Mouse (Mus musculus) spleen, adult 2 months (tissue): ENCODE measurements around the gene Gm16867. TPM values are rescaled to one million over a fixed set of nuclear protein-coding genes. Genes with fewer than 3 reads are reported as not detected.
"Not testable (repeated sequence)": the region's sequence is repeated elsewhere in the genome, so short reads cannot be mapped to it uniquely, and the experiment has no call there.

ENCODE experiments used
- DNase-seq, 2 experiments: peaks; one replicate each; pipeline versions ENCODE4 v3.0.0 to v3.0.0-alpha.2; 2012 to 2021; ENCODE audit warnings: low spot score in 2 of 2, low read depth in 1 of 2
- H3K27ac ChIP-seq: fragments of 200-500 bp; 2 replicates; pipeline ENCODE4 v1.5.1; 2012; ENCODE audit warnings: low read length, inconsistent platforms; ENCODE audit not compliant: insufficient read depth
- H3K27me3 ChIP-seq: fragments of 200-500 bp; 2 replicates; pipeline ENCODE4 v1.6.1; 2012; ENCODE audit warnings: mild to moderate bottlenecking, moderate library complexity, low read length, inconsistent platforms; ENCODE audit not compliant: control insufficient read depth, insufficient read depth
- H3K36me3 ChIP-seq: fragments of 200-500 bp; 2 replicates; pipeline ENCODE4 v1.6.1; 2012; ENCODE audit warnings: mild to moderate bottlenecking, low read length, inconsistent platforms; ENCODE audit not compliant: control insufficient read depth, insufficient read depth
- H3K4me1 ChIP-seq: fragments of 200-500 bp; 2 replicates; pipeline ENCODE4 v1.6.1; 2011; ENCODE audit warnings: inconsistent platforms; ENCODE audit not compliant: control insufficient read depth, insufficient read depth, insufficient read length
- H3K4me3 ChIP-seq: fragments of 200-500 bp; 2 replicates; pipeline ENCODE4 v1.5.1; 2011; ENCODE audit warnings: mild to moderate bottlenecking, inconsistent platforms; ENCODE audit not compliant: insufficient read depth, insufficient read length; ENCODE audit errors: extremely low read depth
- WGBS: fragments of 180-500 bp; shearing (Covaris S2); methylation state at CpG from one replicate; pipeline ENCODE4 v1.1.7; 2018; 5-methylcytosine and 5-hydroxymethylcytosine counted together
- polyA plus RNA-seq: library from polyadenylated mRNA; depleted of rRNA; stranded (reverse); fragments of >200 nt; gene quantifications from 2 replicates; pipeline ENCODE4 v1.2.3, GENCODE M21; 2012

Gm16867 gene
- polyA plus RNA-seq, 1 experiment: 144 TPM

GRCm38 (mm10) chr14:69467612-69468366 is 35.4 kb downstream of the Gm16867 start:
- not testable (repeated sequence) for H3K4me1 ChIP-seq, H3K36me3 ChIP-seq, H3K27ac ChIP-seq, DNase-seq, H3K27me3 ChIP-seq, H3K4me3 ChIP-seq
- WGBS: no CpG with 5 or more reads among the region's 17 CpGs

- H3K36me3 ChIP-seq, H3K4me3 ChIP-seq, DNase-seq, H3K27ac ChIP-seq, H3K27me3 ChIP-seq, H3K4me1 ChIP-seq: not testable (repeated sequence)
- WGBS: no CpG with 5 or more reads among the region's 4 CpGs
Observed at GRCm38 (mm10) chr14:69464465-69464864, 38.7 kb downstream of the Gm16867 start.

- not testable (repeated sequence) for H3K36me3 ChIP-seq, H3K27me3 ChIP-seq, DNase-seq, H3K4me1 ChIP-seq, H3K27ac ChIP-seq, H3K4me3 ChIP-seq
- no CpG with 5 or more reads among the region's 5 CpGs for WGBS
Observed at GRCm38 (mm10) chr14:69457691-69458090, 45.5 kb downstream of the Gm16867 start.

- WGBS: no CpG with 5 or more reads among the region's 9 CpGs
- not testable (repeated sequence) for DNase-seq
Observed at GRCm38 (mm10) chr14:69454640-69455039, 48.5 kb downstream of the Gm16867 start.

GRCm38 (mm10) chr14:69448845-69449244 is 54.3 kb downstream of the Gm16867 start:
- not testable (repeated sequence) for DNase-seq
- WGBS: no CpG with 5 or more reads among the region's 10 CpGs

More at GRCm38 (mm10) chr14:69454640-69455039, 48.5 kb downstream of the Gm16867 start:
- H3K27ac ChIP-seq, H3K4me1 ChIP-seq, H3K36me3 ChIP-seq, H3K27me3 ChIP-seq, H3K4me3 ChIP-seq: not testable (repeated sequence)

GRCm38 (mm10) chr14:69447006-69447405 is 56.2 kb downstream of the Gm16867 start:
- WGBS: no CpG with 5 or more reads among the region's 1 CpGs
- H3K27ac ChIP-seq, DNase-seq, H3K4me3 ChIP-seq, H3K27me3 ChIP-seq, H3K4me1 ChIP-seq, H3K36me3 ChIP-seq: not testable (repeated sequence)

More at GRCm38 (mm10) chr14:69448845-69449244, 54.3 kb downstream of the Gm16867 start:
- not testable (repeated sequence) for H3K4me3 ChIP-seq, H3K27me3 ChIP-seq, H3K4me1 ChIP-seq, H3K27ac ChIP-seq, H3K36me3 ChIP-seq

GRCm38 (mm10) chr14:69443092-69443692 is 60.0 kb downstream of the Gm16867 start:
- H3K36me3 ChIP-seq, H3K4me1 ChIP-seq, DNase-seq, H3K27me3 ChIP-seq, H3K27ac ChIP-seq, H3K4me3 ChIP-seq: not testable (repeated sequence)
- WGBS: no CpG with 5 or more reads among the region's 7 CpGs

GRCm38 (mm10) chr14:69440955-69441354 is 62.2 kb downstream of the Gm16867 start:
- not testable (repeated sequence) for DNase-seq, H3K36me3 ChIP-seq, H3K4me3 ChIP-seq, H3K27ac ChIP-seq, H3K27me3 ChIP-seq, H3K4me1 ChIP-seq
- WGBS: no CpG with 5 or more reads among the region's 7 CpGs

GRCm38 (mm10) chr14:69438678-69439214 is 64.4 kb downstream of the Gm16867 start:
- H3K36me3 ChIP-seq, H3K27me3 ChIP-seq, DNase-seq, H3K4me3 ChIP-seq, H3K4me1 ChIP-seq, H3K27ac ChIP-seq: not testable (repeated sequence)
- WGBS: no CpG with 5 or more reads among the region's 7 CpGs

- not testable (repeated sequence) for H3K4me3 ChIP-seq, H3K27me3 ChIP-seq, H3K4me1 ChIP-seq, DNase-seq, H3K27ac ChIP-seq, H3K36me3 ChIP-seq
- WGBS: no CpG with 5 or more reads among the region's 7 CpGs
Observed at GRCm38 (mm10) chr14:69421003-69421402, 82.2 kb downstream of the Gm16867 start.

GRCm38 (mm10) chr14:69417545-69417944 is 85.6 kb downstream of the Gm16867 start:
- not testable (repeated sequence) for DNase-seq, H3K27ac ChIP-seq, H3K27me3 ChIP-seq, H3K36me3 ChIP-seq, H3K4me3 ChIP-seq, H3K4me1 ChIP-seq
- no CpG with 5 or more reads among the region's 7 CpGs for WGBS
